Mouse (Mus musculus) G1E (cell line): ENCODE results near the gene Cct3. TPM values are rescaled to one million over a fixed set of nuclear protein-coding genes. Genes with fewer than 3 reads are reported as not detected.

ENCODE experiments used
- ATAC-seq: 2 replicates; pipeline ENCODE4 v1.8.0; 2016; ENCODE audit warnings: mild to moderate bottlenecking; ENCODE audit not compliant: insufficient number of reproducible peaks, poor library complexity, low FRiP score, severe bottlenecking; ENCODE audit errors: extremely low read depth
- DNase-seq: peaks from one replicate; pipeline ENCODE4 v3.0.0; 2012; ENCODE audit warnings: low spot score
- H3K27me3 ChIP-seq: 2 replicates; pipeline ENCODE4 v1.6.1; 2012; ENCODE audit warnings: mild to moderate bottlenecking, low read length, inconsistent platforms; ENCODE audit not compliant: insufficient read depth
- H3K36me3 ChIP-seq: replicated peaks from 2 replicates; pipeline ENCODE3; 2012; ENCODE audit warnings: mild to moderate bottlenecking, inconsistent platforms
- H3K4me1 ChIP-seq: 2 replicates; pipeline ENCODE4 v1.6.1; 2012; ENCODE audit warnings: low read depth, low read length, inconsistent platforms, mixed read lengths; ENCODE audit not compliant: insufficient read depth
- H3K4me3 ChIP-seq: 2 replicates; pipeline ENCODE4 v1.5.1; 2012; ENCODE audit warnings: low read depth, mild to moderate bottlenecking, inconsistent platforms, low read length, moderate library complexity, mixed read lengths
- H3K9me3 ChIP-seq: replicated peaks from 2 replicates; pipeline ENCODE4 v1.6.1; 2012; ENCODE audit warnings: inconsistent platforms
- CTCF ChIP-seq: IDR thresholded peaks from 2 replicates; pipeline ENCODE4 v1.5.1; 2012; ENCODE audit warnings: low read depth, low read length, inconsistent platforms, mixed read lengths
- GATA1 ChIP-seq: IDR thresholded peaks from 2 replicates; pipeline ENCODE4 v1.6.1; 2012; ENCODE audit warnings: borderline replicate concordance, low read length, inconsistent platforms, mixed read lengths
- GATA2 ChIP-seq: IDR thresholded peaks from 2 replicates; pipeline ENCODE4 v1.6.1; 2012; ENCODE audit warnings: low read depth, low read length, inconsistent platforms, borderline replicate concordance
- POLR2AphosphoS5 ChIP-seq: IDR thresholded peaks from 2 replicates; pipeline ENCODE4 v1.6.1; 2012; ENCODE audit warnings: low read depth, low read length, inconsistent platforms; ENCODE audit not compliant: insufficient replicate concordance
- TAL1 ChIP-seq: conservative IDR thresholded peaks from 2 replicates; pipeline ENCODE4 v1.6.1; 2012; ENCODE audit warnings: low read depth, low read length, inconsistent platforms, mixed read lengths
- polyA plus RNA-seq: library from polyadenylated mRNA; stranded (reverse); fragments of >175 nt; gene quantifications from 2 replicates; pipeline ENCODE4 v1.2.3, GENCODE M21; 2012
- total RNA-seq, 2 experiments: library from RNA; stranded (forward) in 1 of 2; stranded (reverse) in 1 of 2; fragments of 200-1000 nt in 1 of 2; fragments of >200 nt in 1 of 2; fragmentation: Nextera tagmentation in 1 of 2; gene quantifications; 2 replicates each; pipeline ENCODE4 v1.2.3; 2014 to 2017

Cct3 gene
- total and polyA plus RNA-seq, 3 experiments = 27.9 to 314 (median 234) TPM

DNA sequence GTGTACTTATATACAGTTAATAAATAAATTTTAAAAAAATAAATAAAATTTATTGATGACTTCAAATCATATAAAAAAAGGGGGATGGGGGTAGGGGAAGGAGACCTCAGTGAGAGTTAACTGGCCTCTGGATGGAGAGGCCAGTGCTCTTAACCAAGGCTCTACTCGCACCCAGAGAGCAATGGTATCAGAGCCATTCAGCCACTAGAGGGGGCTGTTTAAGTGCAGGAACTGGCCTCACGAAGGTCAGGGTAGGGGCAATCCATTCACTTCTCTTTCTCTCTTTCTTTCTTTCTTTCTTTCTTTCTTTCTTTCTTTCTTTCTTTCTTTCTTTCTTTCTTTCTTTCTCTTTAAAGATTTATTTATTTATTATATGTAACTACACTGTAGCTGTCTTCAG lies 34.4 kb downstream of the Cct3 start:
- Histone ChIP-seq H3K4me3 (no peak overlapping the region), H3K4me1 (peaks cover 37% of the 10 kb centered on the region), H3K27me3 (no peaks in the 10 kb centered on the region), H3K9me3 (no peaks in the 10 kb centered on the region), H3K36me3 (peaks cover 68% of the 10 kb centered on the region)
- DNase-seq (peak; percentile 62), ATAC-seq (no peak)
- TF ChIP-seq CTCF (peak; percentile 38), TAL1 (no peak)

GRCm38 (mm10) chr3:88334029-88334658 lies 37.2 kb downstream of the Cct3 start:
- DNase-seq = peak; percentile 25
- H3K36me3 ChIP-seq = peaks cover 51% of the 10 kb centered on the region
- H3K27me3 ChIP-seq = no peaks in the 10 kb centered on the region
- peak overlapping the region; percentile 4; the same call in 1 of the 2 replicates for H3K4me3 ChIP-seq
- H3K9me3 ChIP-seq = no peaks in the 10 kb centered on the region
- TF ChIP-seq GATA2 = no peak
- no peak for TF ChIP-seq POLR2AphosphoS5
- TF ChIP-seq CTCF = no peak
- no peak for TF ChIP-seq GATA1
- no peak for TF ChIP-seq TAL1
- H3K4me1 ChIP-seq = peaks cover 44% of the 10 kb centered on the region
- no peak for ATAC-seq

DNA sequence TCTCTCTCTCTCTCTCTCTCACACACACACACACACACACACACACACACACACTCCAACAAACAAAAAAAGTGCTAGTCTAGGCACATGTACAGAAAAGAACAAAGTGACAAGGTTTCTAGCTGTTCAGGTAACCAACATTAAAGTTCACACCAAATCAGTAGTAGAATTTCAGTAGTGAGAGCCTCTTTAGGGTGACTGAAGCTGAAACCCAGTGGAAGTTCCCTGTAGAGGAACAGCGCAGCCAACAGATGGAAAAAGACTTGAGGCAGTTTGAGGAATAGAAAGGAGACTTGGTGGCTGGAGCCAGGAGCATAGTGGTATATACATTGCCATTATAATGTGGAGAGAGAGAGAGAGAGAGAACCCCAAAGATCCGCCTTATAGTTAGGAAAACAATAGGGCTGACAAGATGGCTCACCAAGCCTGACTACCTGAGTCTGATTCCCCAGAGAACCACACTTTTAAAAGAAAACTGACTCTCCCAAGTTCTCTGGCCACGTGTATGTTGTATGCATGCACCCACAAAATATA lies 38.1 kb downstream of the Cct3 start:
- no peak for DNase-seq
- peaks cover 46% of the 10 kb centered on the region for H3K4me1 ChIP-seq
- H3K36me3 ChIP-seq = peaks cover 47% of the 10 kb centered on the region
- H3K27me3 ChIP-seq = no peaks in the 10 kb centered on the region
- H3K4me3 ChIP-seq = peak overlapping the region; percentile 86
- no peaks in the 10 kb centered on the region for H3K9me3 ChIP-seq
- TF ChIP-seq POLR2AphosphoS5 (no peak), CTCF (no peak), GATA1 (no peak), TAL1 (no peak), GATA2 (no peak)
- no peak for ATAC-seq

- Histone ChIP-seq H3K27me3 (no peaks in the 10 kb centered on the region), H3K4me3 (peak overlapping the region; percentile 86), H3K4me1 (peaks cover 48% of the 10 kb centered on the region), H3K36me3 (peaks cover 44% of the 10 kb centered on the region), H3K9me3 (no peaks in the 10 kb centered on the region)
- ATAC-seq (no peak), DNase-seq (no peak)
- no peak for TF ChIP-seq GATA1
- no peak for TF ChIP-seq GATA2
- no peak for TF ChIP-seq POLR2AphosphoS5
- TF ChIP-seq TAL1 = no peak
- TF ChIP-seq CTCF = no peak
Observed at GRCm38 (mm10) chr3:88335436-88336053, 38.6 kb downstream of the Cct3 start.

GRCm38 (mm10) chr3:88336058-88337013 lies 39.4 kb downstream of the Cct3 start, which contains the start of the genes Tmem79 and Smg5:
TSS of gene Tmem79 (minus strand) at chr3:88336148.
TSS of gene Smg5 (plus strand) at chr3:88336260.
- peaks cover 54% of the 10 kb centered on the region for H3K4me1 ChIP-seq
- peak; percentile 64 for ATAC-seq

More at GRCm38 (mm10) chr3:88336058-88337013, 39.4 kb downstream of the Cct3 start, which contains the start of the genes Tmem79 and Smg5:
- TF ChIP-seq TAL1 (no peak), GATA1 (no peak), POLR2AphosphoS5 (no peak), GATA2 (no peak), CTCF (no peak)
- peak; percentile 95 for DNase-seq
- H3K36me3 ChIP-seq = peaks cover 47% of the 10 kb centered on the region
- H3K27me3 ChIP-seq = no peaks in the 10 kb centered on the region
- no peaks in the 10 kb centered on the region for H3K9me3 ChIP-seq
- H3K4me3 ChIP-seq = peak within 1 kb of the TSS; percentile 86
